Mouse (Mus musculus) frontal cortex, adult 2 months (tissue): ENCODE results near the gene Gm28043. TPM values are rescaled to one million over a fixed set of nuclear protein-coding genes. Genes with fewer than 3 reads are reported as not detected.

Experiments
- DNase-seq, 2 experiments: peaks; one replicate each; pipeline ENCODE4 v3.0.0; 2022; ENCODE audit warnings: low spot score in 1 of 2; ENCODE audit errors: extremely low spot score in 1 of 2
- polyA plus RNA-seq: library from polyadenylated mRNA; depleted of rRNA; stranded (reverse); fragments of >200 nt; gene quantifications from 2 replicates; pipeline ENCODE4 v1.2.3, GENCODE M21; 2012

The Gm28043 gene
- polyA plus RNA-seq, 1 experiment = 3.3 TPM

DNA sequence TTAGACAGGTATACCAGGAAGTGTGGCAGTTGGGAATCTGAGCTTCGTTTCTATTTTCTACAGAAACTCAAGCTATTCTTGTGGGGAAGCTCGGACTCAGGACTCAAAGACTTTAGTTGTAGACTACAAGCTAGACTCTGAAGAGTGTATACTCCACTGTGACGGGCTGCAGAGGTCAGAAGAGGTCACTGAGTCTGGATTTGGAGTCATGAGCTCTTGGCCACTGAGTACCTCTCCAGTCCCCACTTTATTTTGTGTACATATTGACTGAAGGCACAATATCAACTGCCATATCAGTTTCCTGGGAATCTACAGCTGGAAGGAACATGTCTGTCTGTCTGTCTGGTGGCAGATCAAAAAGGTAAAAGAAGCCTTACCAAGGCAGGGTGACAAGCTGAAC is 4.6 kb downstream of the Gm28043 start:
- no peak for DNase-seq

DNA sequence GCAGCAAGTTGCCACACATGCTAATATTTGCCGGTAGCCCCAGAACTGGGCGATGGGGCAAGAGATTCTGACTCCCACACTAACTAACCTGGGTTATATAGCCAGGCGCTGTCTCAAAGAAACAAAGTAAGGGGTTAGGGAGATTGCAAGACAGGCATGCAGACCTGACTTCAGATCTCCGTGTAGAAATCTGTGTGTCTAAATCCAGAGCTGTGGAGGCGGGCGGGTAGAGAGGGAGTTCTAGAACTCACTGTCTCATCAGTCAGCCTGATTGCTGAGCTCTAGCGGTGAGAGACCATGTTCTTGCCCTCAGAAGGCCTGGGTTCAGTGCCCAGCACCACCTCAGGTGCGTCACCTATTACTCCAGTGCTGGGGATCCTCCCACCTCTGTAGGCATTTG is 8.8 kb downstream of the Gm28043 start:
- DNase-seq = peak in 1 of 2 experiments; percentile 44

- no peak for DNase-seq
Measured at GRCm38 (mm10) chr17:29627285-29627684, 12.6 kb downstream of the Gm28043 start.

DNA sequence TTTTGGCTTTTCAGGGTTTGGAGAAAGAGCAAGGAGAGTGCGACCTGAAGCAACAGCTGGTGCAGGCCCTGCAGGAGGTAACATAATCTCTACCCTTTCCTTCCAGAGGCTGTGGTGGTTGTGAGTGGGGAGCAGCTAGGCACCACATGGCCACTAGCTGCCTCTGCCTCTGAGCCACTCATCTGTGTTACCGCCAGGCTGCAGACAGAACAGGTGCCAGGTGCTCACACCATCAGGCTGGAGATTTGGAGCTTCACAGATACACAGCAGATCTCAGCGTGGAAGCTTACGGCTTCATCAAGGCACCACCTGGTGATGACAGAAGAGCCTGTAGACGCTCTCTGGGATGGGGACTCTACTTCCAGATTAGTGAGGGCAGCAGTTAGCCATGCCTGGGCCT is 14.3 kb downstream of the Gm28043 start:
- DNase-seq = no peak

- no peak for DNase-seq
Measured at GRCm38 (mm10) chr17:29629620-29630019, 14.9 kb downstream of the Gm28043 start.

DNA sequence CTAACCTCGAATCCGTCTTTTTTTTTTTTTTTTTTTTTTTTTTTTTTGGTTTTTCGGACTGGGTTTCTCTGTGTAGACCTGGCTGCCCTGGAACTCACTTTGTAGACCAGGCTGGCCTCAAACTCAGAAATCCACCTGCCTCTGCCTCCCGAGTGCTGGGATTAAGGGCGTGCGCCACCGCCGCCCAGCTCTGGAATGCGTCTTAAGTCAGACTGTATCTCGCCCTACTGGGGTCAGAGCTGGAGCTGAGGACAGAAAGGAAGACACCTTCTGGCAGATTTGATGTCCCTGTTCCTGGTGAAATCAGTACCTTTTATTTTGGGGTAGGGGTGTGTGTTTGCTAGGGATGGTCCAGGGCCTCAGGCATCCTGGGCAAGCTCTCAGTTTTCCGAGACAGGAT is 17.6 kb downstream of the Gm28043 start:
- no peak for DNase-seq

DNA sequence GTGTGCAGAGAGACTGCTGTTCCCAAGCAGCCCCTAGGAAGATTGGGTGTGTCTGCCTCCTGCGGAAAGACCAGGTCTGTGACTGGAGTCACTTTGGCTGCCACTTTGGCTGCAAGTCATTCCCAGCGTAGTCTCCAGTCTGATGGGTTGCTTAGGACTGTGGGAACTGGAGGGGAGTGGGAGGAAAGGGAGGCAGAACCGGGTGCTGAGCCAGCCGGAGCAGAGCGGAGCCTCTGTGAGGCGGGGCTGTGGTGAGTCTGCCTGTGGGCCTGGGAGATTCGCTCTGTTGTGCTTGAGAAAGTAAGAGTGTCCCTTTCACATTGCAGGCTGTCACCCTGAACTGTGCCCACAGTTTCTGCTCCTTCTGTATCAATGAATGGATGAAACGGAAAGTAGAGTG is 20.8 kb downstream of the Gm28043 start:
- peak in 1 of 2 experiments; percentile 44 for DNase-seq

DNA sequence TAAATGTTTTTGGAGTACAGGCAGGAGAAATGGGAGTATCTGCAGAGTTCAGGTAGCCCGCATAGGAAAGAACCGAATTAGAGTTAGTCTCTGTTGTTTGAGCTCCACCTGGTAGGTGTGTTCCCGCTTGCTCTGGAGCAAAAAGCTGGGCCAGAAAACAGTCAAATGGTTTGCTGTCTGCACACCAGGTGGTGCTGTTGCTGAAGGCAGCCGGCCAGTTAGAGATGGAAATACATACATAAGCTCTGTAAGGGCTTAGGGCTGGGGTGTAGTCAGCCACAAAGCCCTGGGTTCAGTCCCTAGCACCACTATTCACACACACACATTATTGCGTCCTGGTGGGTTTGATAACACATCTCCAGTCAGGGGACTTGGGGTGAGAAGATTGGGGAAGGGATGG is 21.4 kb downstream of the Gm28043 start:
- DNase-seq = peak in 1 of 2 experiments; percentile 65

GRCm38 (mm10) chr17:29637377-29637776 is 22.7 kb downstream of the Gm28043 start:
- DNase-seq = no peak

- DNase-seq = no peak
Measured at GRCm38 (mm10) chr17:29637895-29638294, 23.2 kb downstream of the Gm28043 start.

GRCm38 (mm10) chr17:29640971-29641370 is 26.3 kb downstream of the Gm28043 start:
- no peak for DNase-seq

- no peak for DNase-seq
Measured at GRCm38 (mm10) chr17:29642219-29642618, 27.5 kb downstream of the Gm28043 start.

- no peak for DNase-seq
Measured at GRCm38 (mm10) chr17:29658249-29658648, 43.6 kb downstream of the Gm28043 start.

- peak; percentile 85 to 96 for DNase-seq
Measured at GRCm38 (mm10) chr17:29660076-29660761, 45.5 kb downstream of the Gm28043 start, which contains the start of gene Cmtr1. Gene Cmtr1 (plus strand): TSS chr17:29660595.

DNA sequence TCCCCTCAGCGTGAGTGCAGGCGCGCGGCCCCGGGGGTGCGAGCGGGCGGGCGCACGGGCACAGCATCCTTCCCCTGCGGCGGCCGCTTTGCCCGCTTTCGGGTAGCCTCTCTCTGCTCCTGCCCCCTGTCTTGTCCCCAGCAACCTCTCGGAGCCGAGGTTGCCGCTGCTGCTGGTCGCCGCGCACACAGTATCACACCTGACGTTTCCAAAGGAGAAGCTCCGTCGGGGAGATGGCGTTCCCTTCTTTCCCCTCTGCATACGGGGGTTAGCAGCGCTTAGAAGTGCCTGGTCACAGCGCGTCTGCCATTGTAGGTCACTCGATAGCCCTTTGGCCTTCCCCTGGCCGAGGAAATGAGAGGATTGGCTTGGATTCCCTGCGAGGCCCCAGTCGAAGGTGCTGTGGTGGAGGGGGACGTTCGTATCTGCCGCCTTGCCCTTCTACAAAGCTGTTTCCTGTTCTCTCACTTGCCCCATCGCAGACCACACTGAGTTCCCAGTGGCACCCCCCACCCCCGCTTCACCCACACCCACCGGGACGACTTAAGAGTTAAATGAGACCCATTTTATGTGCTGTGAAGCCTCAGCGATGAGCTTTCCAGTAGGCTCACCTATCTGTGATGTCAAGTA is 46.2 kb downstream of the Gm28043 start:
- no peak for DNase-seq

GRCm38 (mm10) chr17:29662145-29662544 is 47.5 kb downstream of the Gm28043 start:
- no peak for DNase-seq

- peak in 1 of 2 experiments; percentile 60 for DNase-seq
Measured at GRCm38 (mm10) chr17:29668051-29668986, 53.6 kb downstream of the Gm28043 start.

- no peak for DNase-seq
Measured at GRCm38 (mm10) chr17:29669030-29669429, 54.4 kb downstream of the Gm28043 start.

- no peak for DNase-seq
Measured at GRCm38 (mm10) chr17:29669936-29670335, 55.3 kb downstream of the Gm28043 start.

- DNase-seq = no peak
Measured at GRCm38 (mm10) chr17:29671021-29671420, 56.3 kb downstream of the Gm28043 start.

DNA sequence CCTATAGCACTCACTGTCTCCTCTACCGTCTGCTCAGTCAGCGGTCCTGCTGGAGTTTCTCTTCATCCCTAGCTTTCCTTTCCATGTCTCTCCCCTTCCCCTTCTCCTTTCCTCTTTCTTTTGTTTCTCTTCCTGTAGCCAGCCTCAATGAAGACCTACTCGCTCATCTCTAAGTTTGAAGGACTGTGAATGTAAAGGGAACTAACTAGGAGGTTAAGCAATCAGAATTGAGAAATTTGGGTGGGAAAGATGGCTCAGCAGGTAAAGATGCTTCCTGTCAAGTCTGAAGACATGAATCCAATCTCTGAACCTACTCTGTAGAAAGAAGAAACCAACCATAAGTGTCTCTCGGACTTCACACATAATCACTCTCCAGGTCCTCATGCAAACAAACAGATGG is 58.6 kb downstream of the Gm28043 start:
- no peak for DNase-seq
